ENCODE assay signal across 8 mouse cellular contexts in the genomic region with DNA sequence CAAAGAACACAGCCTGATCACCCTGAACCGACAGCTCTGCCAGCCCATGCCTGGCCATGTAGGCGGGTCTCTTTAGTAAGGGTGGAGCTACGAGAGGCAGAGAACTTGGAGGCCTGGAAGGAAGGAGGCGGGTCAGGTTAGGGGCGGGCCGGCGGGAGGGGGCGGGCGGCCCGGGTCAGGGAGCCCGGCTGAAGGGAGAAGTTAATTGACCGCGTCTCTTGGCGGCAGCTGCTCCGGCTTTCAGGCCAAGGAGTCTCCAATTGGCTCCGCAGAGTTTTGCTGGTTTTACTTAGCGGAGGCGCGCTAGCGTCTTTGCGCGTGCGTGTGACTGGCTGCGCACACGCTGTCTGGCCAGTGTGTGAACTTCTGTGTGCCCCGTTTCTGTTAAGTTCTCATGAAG. TPM values are rescaled to one million over a fixed set of nuclear protein-coding genes. Genes with fewer than 3 reads are reported as not detected.
DNase-seq lines count a peak whose midpoint lies in the region; ATAC-seq and TF ChIP-seq lines count a peak whose summit lies in the region.

No protein-coding gene starts in this region.

- ATAC-seq in neural tube, embryonic 14.5 days (ENCODE audit: low read depth): peak; percentile 87

- no peaks in the 10 kb centered on the region for H3K36me3 ChIP-seq in neural tube, embryonic 14.5 days (ENCODE audit: control insufficient read depth, insufficient read depth, low read length)

- peak; percentile 36 to 39 for DNase-seq in spleen, adult 18-20 months
- DNase-seq in spleen, adult 12 weeks (ENCODE audit: low spot score): no peak
- peak; percentile 93 for DNase-seq in embryo, embryonic 9.5 days (ENCODE audit: extremely low spot score)
- DNase-seq in heart, adult 9 months (ENCODE audit: low spot score in 2 of 2): peak; percentile 82 to 83
- DNase-seq in kidney, adult 8-10 months: peak; percentile 87 to 90
- peak; percentile 68 for DNase-seq in lung, adult 2 months
- DNase-seq in thymus, postnatal 25 days: peak; percentile 55

- TF ChIP-seq CTCF in lung, adult 2 months (IDR thresholded peaks at IDR 0.05; ENCODE audit: insufficient read depth, low read length): no peak

- no peaks in the 10 kb centered on the region for H3K27me3 ChIP-seq in neural tube, embryonic 14.5 days (ENCODE audit: control insufficient read depth, insufficient read depth, low read length)

- H3K27ac ChIP-seq in neural tube, embryonic 14.5 days (ENCODE audit: low read depth, low read length): no peak overlapping the region

- H3K4me2 ChIP-seq in neural tube, embryonic 14.5 days (ENCODE audit: low read depth, low read length): peak overlapping the region; percentile 57

- TF ChIP-seq POLR2A in lung, adult 2 months (IDR thresholded peaks at IDR 0.05; ENCODE audit: borderline replicate concordance, extremely low read depth, low read depth, low read length): 0 out of 2 replicates have a peak, but pooled peaks have one; percentile 9

- WGBS in lung, adult 2 months: under 1% methylated on average over 25 of the region's 26 CpGs
- WGBS in neural tube, embryonic 14.5 days: under 1% methylated on average over 26 of the region's 26 CpGs

- H3K4me3 ChIP-seq in lung, adult 2 months (replicated peaks; ENCODE audit: extremely low read depth, low read depth, low read length): peak overlapping the region; percentile 62
- peak overlapping the region; percentile 29 for H3K4me3 ChIP-seq in neural tube, embryonic 14.5 days (ENCODE audit: low read depth, low read length)

- peak overlapping the region; percentile 29; the same call in 1 of the 2 replicates for H3K9ac ChIP-seq in neural tube, embryonic 14.5 days (replicated peaks; ENCODE audit: low read depth, low read length)

- H3K9me3 ChIP-seq in neural tube, embryonic 14.5 days (ENCODE audit: control insufficient read depth, low read length): no peaks in the 10 kb centered on the region

- peaks cover 3% of the 10 kb centered on the region; the same call in 1 of the 2 replicates for H3K4me1 ChIP-seq in lung, adult 2 months (ENCODE audit: control insufficient read depth, insufficient read depth, low read length)
- 0 out of 2 replicates have a peak, but pooled peaks cover 5% of the 10 kb centered on the region for H3K4me1 ChIP-seq in neural tube, embryonic 14.5 days (ENCODE audit: control insufficient read depth, insufficient read depth, low read length)

RNA-seq across cellular contexts. Expression of a gene that starts 9.0 kb away (rescaled TPM):
- 10.8 and 214 TPM in 2 replicates for polyA plus RNA-seq in lung, adult 2 months (2012; rRNA removed)
- polyA plus RNA-seq in neural tube, embryonic 14.5 days (2014; fragmentation: Nextera tagmentation; extraction: Ambion mirVana): 0.50 and 0.66 TPM in 2 replicates

RNA-seq across cellular contexts. Expression of a gene that starts 14.3 kb away (rescaled TPM):
- 13.8 and 14.0 TPM in 2 replicates for polyA plus RNA-seq in lung, adult 2 months (2012; rRNA removed)
- 5.2 and 11.3 TPM in 2 replicates for polyA plus RNA-seq in neural tube, embryonic 14.5 days (2014; fragmentation: Nextera tagmentation; extraction: Ambion mirVana)
